Mouse (Mus musculus): ENCODE measurements around the gene Mitd1. TPM values are rescaled to one million over a fixed set of nuclear protein-coding genes. Genes with fewer than 3 reads are reported as not detected.
A peak's percentile ranks its signal among the peaks of the same experiment; 100 is the strongest.

Gene Mitd1
- total and polyA plus RNA-seq, 3 experiments: 20.9 to 23.0 TPM; not detected in 1

- H3K27ac ChIP-seq (ENCODE audit: control insufficient read depth, low read depth, low read length): peak overlapping the region; percentile 88
- H3K9me3 ChIP-seq (replicated peaks; ENCODE audit: insufficient read depth, low read length): no peaks in the 10 kb centered on the region
- peak overlapping the region; percentile 88 for H3K9ac ChIP-seq (ENCODE audit: control insufficient read depth, low read depth, low read length, poor library complexity, severe bottlenecking)
- H3K36me3 ChIP-seq (ENCODE audit: control insufficient read depth in 1 of 2, insufficient read depth in 2 of 2, low read length in 2 of 2): peaks cover 0 to 13% of the 10 kb centered on the region in 2 experiments; a peak in 2 of 4 replicates
- TF ChIP-seq ETS1 (IDR thresholded peaks at IDR 0.05; ENCODE audit: low read depth, low read length): no peak
- no peak for TF ChIP-seq BHLHE40 (IDR thresholded peaks at IDR 0.05; ENCODE audit: borderline replicate concordance, low read depth, low read length)
- peak; percentile 50 to 78; a peak in 3 of 4 replicates for TF ChIP-seq POLR2A (IDR thresholded peaks at IDR 0.05; ENCODE audit: control insufficient read depth in 1 of 2, insufficient read depth in 1 of 2, low read depth in 1 of 2, low read length in 2 of 2, poor library complexity in 1 of 2)
- TF ChIP-seq RCOR1 (IDR thresholded peaks at IDR 0.05; ENCODE audit: low read depth, low read length): no peak
- TF ChIP-seq HCFC1 (IDR thresholded peaks at IDR 0.05; ENCODE audit: low read depth, low read length): peak; percentile 85
- TF ChIP-seq ELF1 (IDR thresholded peaks at IDR 0.05; ENCODE audit: low read depth, low read length): peak; percentile 89
- TF ChIP-seq MAZ (IDR thresholded peaks at IDR 0.05; ENCODE audit: low read depth, low read length): peak; percentile 57; the same call in 1 of the 2 replicates
- TF ChIP-seq ZMIZ1 (IDR thresholded peaks at IDR 0.05; ENCODE audit: low read depth, low read length): no peak; the same call in 1 of the 2 replicates
- TF ChIP-seq SIN3A (IDR thresholded peaks at IDR 0.05; ENCODE audit: low read length): peak; percentile 88; the same call in 1 of the 2 replicates
- no peak for TF ChIP-seq USF1 (IDR thresholded peaks at IDR 0.05; ENCODE audit: low read depth, low read length)
- TF ChIP-seq SMC3 (IDR thresholded peaks at IDR 0.05; ENCODE audit: low read depth, low read length): no peak
- TF ChIP-seq TCF12 (IDR thresholded peaks at IDR 0.05; ENCODE audit: low read depth, low read length): no peak
- TF ChIP-seq E2F4 (IDR thresholded peaks at IDR 0.05; ENCODE audit: borderline replicate concordance, low read depth, low read length): no peak; the same call in 1 of the 2 replicates
- TF ChIP-seq MYC (IDR thresholded peaks at IDR 0.05; ENCODE audit: low read depth, low read length): no peak
- 0 out of 2 replicates have a peak, but pooled peaks have one; percentile 36 for TF ChIP-seq TBP (IDR thresholded peaks at IDR 0.05; ENCODE audit: low read depth, low read length)
- TF ChIP-seq POLR2AphosphoS5 (IDR thresholded peaks at IDR 0.05; ENCODE audit: borderline replicate concordance, low read depth, low read length): no peak
- TF ChIP-seq POLR2AphosphoS2 (IDR thresholded peaks at IDR 0.05; ENCODE audit: low read length): peak; percentile 57; the same call in 1 of the 2 replicates
- TF ChIP-seq NRF1 (IDR thresholded peaks at IDR 0.05; ENCODE audit: insufficient read depth, low read depth, low read length, poor library complexity, severe bottlenecking): peak; percentile 97
- TF ChIP-seq NELFE (IDR thresholded peaks at IDR 0.05; ENCODE audit: low read depth, low read length): peak; percentile 64; the same call in 1 of the 2 replicates
- TF ChIP-seq MXI1 (IDR thresholded peaks at IDR 0.05; ENCODE audit: low read depth, low read length): peak; percentile 79; the same call in 1 of the 2 replicates
- peak; percentile 99 for DNase-seq (ENCODE audit: low read depth, low spot score)
- peaks cover 2% of the 10 kb centered on the region; the same call in 1 of the 2 replicates for H3K79me2 ChIP-seq (ENCODE audit: control insufficient read depth, insufficient read depth, low read length, poor library complexity)
- H3K4me3 ChIP-seq (ENCODE audit: control insufficient read depth in 1 of 2, insufficient read depth in 1 of 2, low read depth in 2 of 2, low read length in 2 of 2): peak overlapping the region; percentile 75 to 91
- peaks cover 1 to 4% of the 10 kb centered on the region in 2 experiments; a peak in 3 of 4 replicates for H3K27me3 ChIP-seq (ENCODE audit: control insufficient read depth in 1 of 2, insufficient read depth in 2 of 2, low read length in 2 of 2)
- peaks cover 5 to 12% of the 10 kb centered on the region in 2 experiments; a peak in 3 of 4 replicates for H3K4me1 ChIP-seq (ENCODE audit: control insufficient read depth in 1 of 2, insufficient read depth in 2 of 2, low read length in 2 of 2)
Measured at GRCm38 (mm10) chr1:37864511-37865400, 25.5 kb downstream of the Mitd1 start.

Measured in MEL (cell line).